Mouse (Mus musculus): ENCODE measurements at regions not wholly inside any gene's neighbourhood (a gene's known extent, or its start where the extent isn't known, plus 50 kb on each side); places are given as distances from the start of the nearest gene placed in this dataset.

- DNase-seq (ENCODE audit: low spot score in 2 of 2), result no peak
These were observed 69.1 kb upstream of the Tbx3 start for GRCm38 (mm10) chr5:119601390-119601789.

DNA sequence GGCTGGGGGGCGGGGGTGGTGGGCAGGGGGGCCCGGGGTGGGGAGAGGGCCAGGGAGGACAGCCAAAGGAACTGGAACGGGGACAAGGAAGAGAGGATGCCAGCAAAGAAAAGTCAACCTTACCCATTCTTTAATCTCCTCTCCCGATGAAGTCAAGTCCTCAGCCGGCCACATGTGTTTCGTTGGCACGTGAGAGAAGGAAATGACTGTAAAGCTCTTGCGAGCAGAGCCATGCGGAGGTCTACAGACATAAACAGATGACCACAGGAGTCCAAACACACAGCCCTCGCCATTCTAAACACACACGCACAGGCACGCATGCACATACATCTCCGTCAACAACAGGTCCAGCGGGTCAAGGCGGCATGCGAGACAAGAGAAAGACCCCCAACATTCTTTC is 68.5 kb upstream of the Tbx3 start:
- DNase-seq (ENCODE audit: low spot score in 2 of 2), result no peak

- no peak for DNase-seq (ENCODE audit: low spot score in 2 of 2)
These were observed 65.0 kb upstream of the Tbx3 start for GRCm38 (mm10) chr5:119605444-119605843.

- no peak for DNase-seq (ENCODE audit: low spot score in 2 of 2)
These were observed 57.1 kb upstream of the Tbx3 start for GRCm38 (mm10) chr5:119613413-119613812.

GRCm38 (mm10) chr5:119613981-119614770 is 56.3 kb upstream of the Tbx3 start:
- no peak for DNase-seq (ENCODE audit: low spot score in 2 of 2)

DNA sequence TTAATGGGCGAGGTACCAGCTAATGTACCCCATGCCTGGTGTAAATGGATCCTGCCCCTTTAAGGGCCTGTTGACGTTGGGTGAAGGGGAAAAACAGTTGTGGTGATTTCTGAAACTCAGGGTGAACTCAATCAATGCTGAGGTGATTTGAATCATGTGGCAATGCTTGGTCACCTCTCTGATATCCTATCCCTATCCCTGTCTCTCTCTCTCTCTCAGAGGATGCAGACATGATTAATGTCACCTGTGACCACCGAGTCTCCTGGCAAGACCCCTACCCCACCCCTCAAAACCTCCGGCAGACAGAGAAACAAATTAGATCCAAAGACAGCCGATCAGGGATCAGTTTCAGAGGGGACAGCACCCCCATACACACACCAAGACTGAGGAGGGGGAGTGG is 54.8 kb upstream of the Tbx3 start:
- no peak for DNase-seq (ENCODE audit: low spot score in 2 of 2)

GRCm38 (mm10) chr5:119617856-119618255 is 52.6 kb upstream of the Tbx3 start:
- DNase-seq (ENCODE audit: low spot score in 2 of 2), result no peak

GRCm38 (mm10) chr5:119619906-119620305 is 50.6 kb upstream of the Tbx3 start:
- DNase-seq (ENCODE audit: low spot score in 2 of 2), result no peak

Data from urinary bladder, adult 18-20 months (tissue).